Mouse (Mus musculus) liver, embryonic 12.5 days (tissue): Measurements from ENCODE around the gene St14. TPM values are rescaled to one million over a fixed set of nuclear protein-coding genes. Genes with fewer than 3 reads are reported as not detected.
"Not testable (repeated sequence)": the region's sequence is repeated elsewhere in the genome, so short reads cannot be mapped to it uniquely, and the experiment has no call there.

Experiments
- ATAC-seq: fragments of 200-750 bp; cut with Nextera tagmentation; 2 replicates; pipeline ENCODE4 v1.8.0; 2017; ENCODE audit warnings: moderate number of reproducible peaks, mild to moderate bottlenecking, moderate library complexity
- H3K27ac ChIP-seq: fragments of 300-500 bp; sonication (generic); 2 replicates; pipeline ENCODE4 v1.5.1; 2016; ENCODE audit warnings: mild to moderate bottlenecking
- H3K27me3 ChIP-seq: fragments of 300-500 bp; sonication (generic); replicated peaks from 2 replicates; pipeline ENCODE4 v1.6.1; 2016; ENCODE audit warnings: mild to moderate bottlenecking, moderate library complexity
- H3K36me3 ChIP-seq: fragments of 300-500 bp; sonication (generic); 2 replicates; pipeline ENCODE4 v1.6.1; 2016; ENCODE audit warnings: mild to moderate bottlenecking, moderate library complexity
- H3K4me1 ChIP-seq: fragments of 300-500 bp; sonication (generic); 2 replicates; pipeline ENCODE4 v1.6.1; 2016
- H3K4me2 ChIP-seq: fragments of 300-500 bp; sonication (generic); 2 replicates; pipeline ENCODE4 v1.6.1; 2016; ENCODE audit warnings: mild to moderate bottlenecking, moderate library complexity
- H3K4me3 ChIP-seq: fragments of 300-500 bp; sonication (generic); 2 replicates; pipeline ENCODE4 v1.5.1; 2016; ENCODE audit warnings: mild to moderate bottlenecking, moderate library complexity
- H3K9ac ChIP-seq: fragments of 300-500 bp; sonication (generic); 2 replicates; pipeline ENCODE4 v1.6.1; 2016; ENCODE audit warnings: mild to moderate bottlenecking, moderate library complexity
- H3K9me3 ChIP-seq: fragments of 300-500 bp; sonication (generic); replicated peaks from 2 replicates; pipeline ENCODE4 v1.6.1; 2016; ENCODE audit warnings: mild to moderate bottlenecking, moderate library complexity
- WGBS: fragments of 180-500 bp; shearing (Covaris S2); methylation state at CpG from one replicate; pipeline ENCODE4 v1.1.7; 2016; ENCODE audit not compliant: insufficient replicate concordance; 5-methylcytosine and 5-hydroxymethylcytosine counted together
- polyA plus RNA-seq: library from polyadenylated mRNA; unstranded; fragments of >200 nt; fragmentation: Nextera tagmentation; extraction: Ambion mirVana; gene quantifications from 2 replicates; pipeline ENCODE4 v1.2.1, GENCODE M21; 2016

St14 gene
- polyA plus RNA-seq, 1 experiment from 2014 or later = 0.38 TPM

DNA sequence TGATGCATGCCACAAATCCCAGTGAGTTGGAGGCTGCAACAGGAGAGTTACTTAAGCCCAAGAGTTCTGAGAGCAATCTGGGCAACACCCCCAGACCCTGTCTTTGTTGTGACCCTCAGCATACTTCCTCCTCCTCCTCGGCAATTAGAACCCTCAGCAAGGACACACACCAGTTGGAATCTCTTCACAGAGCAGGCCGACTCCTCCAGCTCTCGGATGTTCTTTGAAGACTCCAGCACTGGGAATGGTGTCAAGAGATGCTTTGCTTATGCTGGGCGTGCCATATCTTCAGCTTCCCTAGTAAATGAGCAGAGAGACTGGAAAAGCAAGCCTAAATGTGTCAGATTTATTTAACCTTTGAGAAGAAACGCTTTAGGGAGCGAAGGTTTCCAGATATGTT is 50.9 kb downstream of the St14 start:
- Histone ChIP-seq H3K27me3 (peaks cover 34% of the 10 kb centered on the region), H3K27ac (no peak overlapping the region), H3K4me2 (no peak overlapping the region), H3K36me3 (no peaks in the 10 kb centered on the region), H3K4me1 (0 out of 2 replicates have a peak, but pooled peaks cover 5% of the 10 kb centered on the region), H3K9ac (no peak overlapping the region), H3K9me3 (no peaks in the 10 kb centered on the region), H3K4me3 (no peak overlapping the region)
- 66% methylated on average over 6 of the region's 6 CpGs for WGBS
- ATAC-seq = no peak

DNA sequence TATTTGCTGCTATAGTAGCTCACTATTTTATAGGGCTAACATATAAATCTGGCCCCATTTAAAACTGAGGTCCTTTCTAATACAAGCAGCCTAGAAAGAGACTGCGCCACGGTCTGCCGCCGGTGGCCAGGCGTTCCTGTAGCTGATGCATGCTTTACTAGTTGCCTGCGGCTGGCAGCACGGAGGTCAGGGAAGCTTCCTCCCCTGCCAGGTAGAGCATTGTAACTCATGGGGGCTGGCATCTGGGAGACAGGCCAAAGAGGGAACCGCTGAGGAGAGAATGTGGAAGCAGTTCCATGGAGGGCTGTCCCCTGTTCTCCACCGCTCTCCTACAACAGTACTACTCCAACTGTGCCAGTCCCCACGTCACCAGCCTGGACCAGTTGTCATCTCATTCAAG is 56.8 kb downstream of the St14 start:
- Histone ChIP-seq H3K9ac (no peak overlapping the region), H3K27me3 (no peaks in the 10 kb centered on the region), H3K4me2 (no peak overlapping the region), H3K4me3 (no peak overlapping the region), H3K9me3 (no peaks in the 10 kb centered on the region), H3K27ac (no peak overlapping the region), H3K36me3 (peaks cover 8% of the 10 kb centered on the region; the same call in 1 of the 2 replicates), H3K4me1 (no peaks in the 10 kb centered on the region)
- ATAC-seq = no peak
- WGBS = 89% methylated on average over 10 of the region's 10 CpGs

- Histone ChIP-seq H3K9me3 (no peaks in the 10 kb centered on the region), H3K27me3 (no peaks in the 10 kb centered on the region), H3K4me2 (no peak overlapping the region), H3K4me3 (no peak overlapping the region), H3K27ac (no peak overlapping the region), H3K9ac (no peak overlapping the region), H3K36me3 (peaks cover 17% of the 10 kb centered on the region), H3K4me1 (no peaks in the 10 kb centered on the region)
- no peak for ATAC-seq
- WGBS = 67% methylated on average over 7 of the region's 7 CpGs
Observed at GRCm38 (mm10) chr9:31073797-31074196, 57.9 kb downstream of the St14 start.

DNA sequence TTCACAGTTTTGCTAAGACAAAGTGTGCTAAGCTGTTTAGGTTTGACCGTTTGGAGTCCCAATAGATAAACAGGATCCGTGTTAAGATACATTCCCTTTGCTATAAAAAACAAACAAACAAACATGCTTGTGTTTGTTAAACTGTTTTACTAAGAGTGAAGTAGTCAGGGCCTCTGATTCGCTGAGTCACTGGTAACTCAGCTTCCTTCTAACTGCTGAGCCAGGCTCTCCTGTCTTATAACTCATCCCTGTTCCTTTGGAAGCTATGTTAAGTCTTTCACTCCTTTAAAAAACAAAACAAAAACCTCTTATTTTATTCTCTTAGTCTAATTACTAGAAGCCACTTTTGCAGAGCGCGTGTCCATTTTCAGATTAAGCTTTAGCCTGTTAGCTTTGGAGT is 59.4 kb downstream of the St14 start:
- H3K9me3 ChIP-seq = no peaks in the 10 kb centered on the region
- H3K4me2 ChIP-seq = no peak overlapping the region
- 89% methylated on average over 5 of the region's 5 CpGs for WGBS
- H3K27ac ChIP-seq = no peak overlapping the region
- H3K36me3 ChIP-seq = peaks cover 21% of the 10 kb centered on the region
- no peaks in the 10 kb centered on the region for H3K4me1 ChIP-seq
- no peak for ATAC-seq
- no peak overlapping the region for H3K4me3 ChIP-seq
- no peak overlapping the region for H3K9ac ChIP-seq
- H3K27me3 ChIP-seq = no peaks in the 10 kb centered on the region

- no peak overlapping the region for H3K4me3 ChIP-seq
- H3K27ac ChIP-seq = no peak overlapping the region
- H3K4me1 ChIP-seq = no peaks in the 10 kb centered on the region
- no peak overlapping the region for H3K9ac ChIP-seq
- 91% methylated on average over 8 of the region's 8 CpGs for WGBS
- H3K36me3 ChIP-seq = peaks cover 35% of the 10 kb centered on the region
- no peaks in the 10 kb centered on the region for H3K27me3 ChIP-seq
- no peak for ATAC-seq
- H3K9me3 ChIP-seq = no peaks in the 10 kb centered on the region
- H3K4me2 ChIP-seq = no peak overlapping the region
Observed at GRCm38 (mm10) chr9:31070706-31071105, 60.9 kb downstream of the St14 start.

GRCm38 (mm10) chr9:31058723-31059122 is 72.9 kb downstream of the St14 start:
- H3K36me3 ChIP-seq = peaks cover 58% of the 10 kb centered on the region
- H3K4me2 ChIP-seq = no peak overlapping the region
- no peak overlapping the region for H3K4me3 ChIP-seq
- 74% methylated on average over 2 of the region's 2 CpGs for WGBS
- no peaks in the 10 kb centered on the region for H3K9me3 ChIP-seq
- H3K4me1 ChIP-seq = no peaks in the 10 kb centered on the region
- H3K9ac ChIP-seq = no peak overlapping the region
- no peaks in the 10 kb centered on the region for H3K27me3 ChIP-seq
- no peak for ATAC-seq
- no peak overlapping the region for H3K27ac ChIP-seq

GRCm38 (mm10) chr9:31051509-31051908 is 80.1 kb downstream of the St14 start:
- not testable (repeated sequence) for ATAC-seq, H3K9ac ChIP-seq, H3K4me2 ChIP-seq, H3K27ac ChIP-seq, H3K4me3 ChIP-seq, H3K27me3 ChIP-seq, H3K4me1 ChIP-seq, H3K9me3 ChIP-seq
- 80% methylated on average over 6 of the region's 6 CpGs for WGBS
- peaks cover 24% of the 10 kb centered on the region for H3K36me3 ChIP-seq

GRCm38 (mm10) chr9:31050208-31050607 is 81.4 kb downstream of the St14 start:
- H3K9ac ChIP-seq = no peak overlapping the region
- H3K4me1 ChIP-seq = 0 out of 2 replicates have a peak, but pooled peaks cover 8% of the 10 kb centered on the region
- H3K4me2 ChIP-seq = no peak overlapping the region
- H3K27ac ChIP-seq = no peak overlapping the region
- WGBS = 86% methylated on average over 5 of the region's 5 CpGs
- no peaks in the 10 kb centered on the region for H3K27me3 ChIP-seq
- no peak for ATAC-seq
- H3K4me3 ChIP-seq = no peak overlapping the region
- H3K36me3 ChIP-seq = peaks cover 20% of the 10 kb centered on the region
- no peaks in the 10 kb centered on the region for H3K9me3 ChIP-seq

Other genes with a start within 250 kb of the St14 start
- 0.99 and 1.5 TPM in 2 replicates for gene Adamts15, start 209.4 kb downstream of the St14 start, polyA plus RNA-seq
- gene Adamts8, start 189.3 kb downstream of the St14 start, polyA plus RNA-seq = 0.13 and 0.16 TPM in 2 replicates
- gene Zbtb44, start 101.2 kb downstream of the St14 start, polyA plus RNA-seq = 10.2 and 10.4 TPM in 2 replicates
- 210 and 212 TPM in 2 replicates for gene Aplp2, start 80.0 kb upstream of the St14 start, polyA plus RNA-seq
- gene Prdm10, start 148.7 kb upstream of the St14 start, polyA plus RNA-seq = 4.1 and 4.7 TPM in 2 replicates